Mouse (Mus musculus): Measurements from ENCODE around the gene Ehbp1. TPM values are rescaled to one million over a fixed set of nuclear protein-coding genes. Genes with fewer than 3 reads are reported as not detected.

The Ehbp1 gene
- 10 to 100 TPM; 14.0 to 15.6 TPM for total RNA-seq (2021)
- long read RNA-seq, experiment 1, partial matches to known transcripts: 0 of 1 reads
- long read RNA-seq, experiment 1, other reads (novel, unspliced or antisense): 1 of 1 reads
- long read RNA-seq, experiment 2, partial matches to known transcripts: 1 of 1 reads
- long read RNA-seq, experiment 2, other reads (novel, unspliced or antisense): 0 of 1 reads

GRCm38 (mm10) chr11:22342242-22343207, at the start of gene Ehbp1:
Ehbp1 (minus strand) TSS chr11:22342292.
- no peak for DNase-seq
- intact Hi-C loops (cut with DNase I; ENCODE audit: low total_unique reads): no loop called here

GRCm38 (mm10) chr11:22387472-22388098, 45.5 kb upstream of the Ehbp1 start:
- intact Hi-C loops (cut with DNase I; ENCODE audit: low total_unique reads): no loop called here

GRCm38 (mm10) chr11:22383532-22383931, 41.4 kb upstream of the Ehbp1 start:
- no peak for DNase-seq
- intact Hi-C loops (cut with DNase I; ENCODE audit: low total_unique reads): no loop called here

More at GRCm38 (mm10) chr11:22387472-22388098, 45.5 kb upstream of the Ehbp1 start:
- DNase-seq: peak; percentile 85

GRCm38 (mm10) chr11:22374811-22375210, 32.7 kb upstream of the Ehbp1 start:
- intact Hi-C loops (cut with DNase I; ENCODE audit: low total_unique reads): no loop called here
- DNase-seq: no peak

- intact Hi-C loops (cut with DNase I; ENCODE audit: low total_unique reads): no loop called here
- no peak for DNase-seq
Measured at GRCm38 (mm10) chr11:22373290-22373674, 31.2 kb upstream of the Ehbp1 start.

GRCm38 (mm10) chr11:22372609-22373289, 30.7 kb upstream of the Ehbp1 start:
- intact Hi-C loops (cut with DNase I; ENCODE audit: low total_unique reads): no loop called here

GRCm38 (mm10) chr11:22369841-22370240, 27.7 kb upstream of the Ehbp1 start:
- DNase-seq: no peak
- intact Hi-C loops (cut with DNase I; ENCODE audit: low total_unique reads): no loop called here

More at GRCm38 (mm10) chr11:22372609-22373289, 30.7 kb upstream of the Ehbp1 start:
- no peak for DNase-seq

- intact Hi-C loops (cut with DNase I; ENCODE audit: low total_unique reads): no loop called here
- DNase-seq: no peak
Measured at GRCm38 (mm10) chr11:22368621-22369020, 26.5 kb upstream of the Ehbp1 start.

GRCm38 (mm10) chr11:22366486-22366885, 24.4 kb upstream of the Ehbp1 start:
- intact Hi-C loops (cut with DNase I; ENCODE audit: low total_unique reads): no loop called here
- DNase-seq: no peak

GRCm38 (mm10) chr11:22353962-22354621, 12.0 kb upstream of the Ehbp1 start:
- intact Hi-C loops (cut with DNase I; ENCODE audit: low total_unique reads): no loop called here
- no peak for DNase-seq

GRCm38 (mm10) chr11:22349945-22350344, 7.9 kb upstream of the Ehbp1 start:
- DNase-seq: no peak
- intact Hi-C loops (cut with DNase I; ENCODE audit: low total_unique reads): no loop called here

- DNase-seq: no peak
- intact Hi-C loops (cut with DNase I; ENCODE audit: low total_unique reads): no loop called here
Measured at GRCm38 (mm10) chr11:22348536-22348910, 6.4 kb upstream of the Ehbp1 start.

- intact Hi-C loops (cut with DNase I; ENCODE audit: low total_unique reads): no loop called here
Measured at GRCm38 (mm10) chr11:22347651-22348535, 5.8 kb upstream of the Ehbp1 start.

GRCm38 (mm10) chr11:22327302-22327910, 14.7 kb downstream of the Ehbp1 start:
- no peak for DNase-seq
- intact Hi-C loops (cut with DNase I; ENCODE audit: low total_unique reads): no loop called here

More at GRCm38 (mm10) chr11:22347651-22348535, 5.8 kb upstream of the Ehbp1 start:
- DNase-seq: no peak

GRCm38 (mm10) chr11:22317824-22318411, 24.2 kb downstream of the Ehbp1 start:
- intact Hi-C loops (cut with DNase I; ENCODE audit: low total_unique reads): no loop called here

GRCm38 (mm10) chr11:22315801-22316200, 26.3 kb downstream of the Ehbp1 start:
- intact Hi-C loops (cut with DNase I; ENCODE audit: low total_unique reads): no loop called here
- no peak for DNase-seq

More at GRCm38 (mm10) chr11:22317824-22318411, 24.2 kb downstream of the Ehbp1 start:
- no peak for DNase-seq

GRCm38 (mm10) chr11:22301164-22301563, 40.9 kb downstream of the Ehbp1 start:
- intact Hi-C loops (cut with DNase I; ENCODE audit: low total_unique reads): no loop called here
- peak; percentile 5 for DNase-seq

Data from gastrocnemius, postnatal 14 days (tissue).